Mouse (Mus musculus): ENCODE measurements around the gene Rhcg. TPM values are rescaled to one million over a fixed set of nuclear protein-coding genes. Genes with fewer than 3 reads are reported as not detected.

The Rhcg gene
- total and polyA plus RNA-seq, 3 experiments, result not detected

DNA sequence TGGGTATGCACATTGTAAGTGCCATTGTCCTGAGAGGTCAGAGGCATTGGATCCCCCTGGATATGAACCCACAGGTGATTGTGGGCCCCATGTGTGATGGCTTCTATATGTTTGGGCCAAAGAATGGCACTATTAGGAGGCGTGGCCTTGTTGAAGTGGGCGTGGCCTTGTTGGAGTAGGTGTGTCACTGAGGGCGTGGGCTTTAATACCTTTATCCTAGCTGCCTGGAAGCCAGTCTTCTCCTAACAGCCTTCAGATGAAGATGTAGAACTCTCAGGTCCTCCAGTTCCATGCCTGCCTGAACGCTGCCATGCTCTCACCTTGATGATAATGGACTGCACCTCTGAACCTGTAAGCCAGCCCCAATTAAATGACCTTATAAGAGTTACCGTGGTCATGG lies 55.1 kb downstream of the Rhcg start:
- Histone ChIP-seq H3K4me3 (ENCODE audit: low read depth, low read length) (no peak overlapping the region), H3K36me3 (replicated peaks) (no peaks in the 10 kb centered on the region), H3K27me3 (ENCODE audit: insufficient read depth, low read length) (peaks cover 5% of the 10 kb centered on the region; the same call in 1 of the 2 replicates), H3K9me3 (replicated peaks) (no peaks in the 10 kb centered on the region), H3K4me1 (ENCODE audit: insufficient read depth, low read depth, low read length) (no peaks in the 10 kb centered on the region)
- DNase-seq (ENCODE audit: low spot score) (no peak), ATAC-seq (ENCODE audit: extremely low read depth, insufficient number of reproducible peaks, low FRiP score, poor library complexity, severe bottlenecking) (no peak)
- TF ChIP-seq CTCF (IDR thresholded peaks at IDR 0.05; ENCODE audit: low read depth, low read length) (no peak), GATA2 (IDR thresholded peaks at IDR 0.05; ENCODE audit: borderline replicate concordance, low read depth, low read length) (no peak), TAL1 (conservative IDR thresholded peaks at IDR 0.05; ENCODE audit: low read depth, low read length) (no peak), GATA1 (IDR thresholded peaks at IDR 0.05; ENCODE audit: borderline replicate concordance, low read length) (no peak), POLR2AphosphoS5 (IDR thresholded peaks at IDR 0.05; ENCODE audit: insufficient replicate concordance, low read depth, low read length) (no peak)

DNA sequence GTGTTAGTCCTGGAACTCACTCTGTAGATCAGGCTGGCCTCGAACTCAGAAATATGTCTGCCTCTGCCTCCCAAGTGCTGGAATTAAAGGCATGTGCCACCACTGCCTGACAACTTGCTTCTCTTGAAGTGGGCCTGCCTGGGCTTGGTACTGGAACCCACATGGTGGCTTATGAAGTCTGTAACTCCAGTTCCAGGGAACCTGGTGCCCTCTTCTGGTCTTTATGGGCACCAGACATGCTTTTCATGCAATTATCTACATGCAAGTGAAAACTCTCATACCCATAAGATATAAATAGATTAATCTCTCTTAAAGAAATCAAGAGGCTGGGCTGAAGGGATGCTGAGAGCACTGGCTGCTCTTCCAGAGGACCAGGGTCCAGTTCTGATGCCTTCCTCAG lies 58.8 kb downstream of the Rhcg start:
- Histone ChIP-seq H3K27me3 (ENCODE audit: insufficient read depth, low read length) (peaks cover 28% of the 10 kb centered on the region), H3K4me1 (ENCODE audit: insufficient read depth, low read depth, low read length) (no peaks in the 10 kb centered on the region), H3K36me3 (replicated peaks) (no peaks in the 10 kb centered on the region), H3K9me3 (replicated peaks) (no peaks in the 10 kb centered on the region), H3K4me3 (ENCODE audit: low read depth, low read length) (no peak overlapping the region)
- no peak for DNase-seq (ENCODE audit: low spot score)
- no peak for TF ChIP-seq TAL1 (conservative IDR thresholded peaks at IDR 0.05; ENCODE audit: low read depth, low read length)
- no peak for TF ChIP-seq POLR2AphosphoS5 (IDR thresholded peaks at IDR 0.05; ENCODE audit: insufficient replicate concordance, low read depth, low read length)
- no peak for TF ChIP-seq GATA2 (IDR thresholded peaks at IDR 0.05; ENCODE audit: borderline replicate concordance, low read depth, low read length)
- no peak for TF ChIP-seq CTCF (IDR thresholded peaks at IDR 0.05; ENCODE audit: low read depth, low read length)
- TF ChIP-seq GATA1 (IDR thresholded peaks at IDR 0.05; ENCODE audit: borderline replicate concordance, low read length), result no peak
- no peak for ATAC-seq (ENCODE audit: extremely low read depth, insufficient number of reproducible peaks, low FRiP score, poor library complexity, severe bottlenecking)

- H3K9me3 ChIP-seq (replicated peaks), result no peaks in the 10 kb centered on the region
- H3K36me3 ChIP-seq (replicated peaks), result no peaks in the 10 kb centered on the region
- no peak for ATAC-seq (ENCODE audit: extremely low read depth, insufficient number of reproducible peaks, low FRiP score, poor library complexity, severe bottlenecking)
- DNase-seq (ENCODE audit: low spot score), result no peak
- no peak for TF ChIP-seq GATA1 (IDR thresholded peaks at IDR 0.05; ENCODE audit: borderline replicate concordance, low read length)
- no peak for TF ChIP-seq GATA2 (IDR thresholded peaks at IDR 0.05; ENCODE audit: borderline replicate concordance, low read depth, low read length)
- TF ChIP-seq CTCF (IDR thresholded peaks at IDR 0.05; ENCODE audit: low read depth, low read length), result no peak
- no peak for TF ChIP-seq POLR2AphosphoS5 (IDR thresholded peaks at IDR 0.05; ENCODE audit: insufficient replicate concordance, low read depth, low read length)
- TF ChIP-seq TAL1 (conservative IDR thresholded peaks at IDR 0.05; ENCODE audit: low read depth, low read length), result no peak
- no peak overlapping the region for H3K4me3 ChIP-seq (ENCODE audit: low read depth, low read length)
- no peaks in the 10 kb centered on the region for H3K4me1 ChIP-seq (ENCODE audit: insufficient read depth, low read depth, low read length)
- H3K27me3 ChIP-seq (ENCODE audit: insufficient read depth, low read length), result peaks cover 30% of the 10 kb centered on the region
Observed at GRCm38 (mm10) chr7:79557728-79558221, 59.7 kb downstream of the Rhcg start.

DNA sequence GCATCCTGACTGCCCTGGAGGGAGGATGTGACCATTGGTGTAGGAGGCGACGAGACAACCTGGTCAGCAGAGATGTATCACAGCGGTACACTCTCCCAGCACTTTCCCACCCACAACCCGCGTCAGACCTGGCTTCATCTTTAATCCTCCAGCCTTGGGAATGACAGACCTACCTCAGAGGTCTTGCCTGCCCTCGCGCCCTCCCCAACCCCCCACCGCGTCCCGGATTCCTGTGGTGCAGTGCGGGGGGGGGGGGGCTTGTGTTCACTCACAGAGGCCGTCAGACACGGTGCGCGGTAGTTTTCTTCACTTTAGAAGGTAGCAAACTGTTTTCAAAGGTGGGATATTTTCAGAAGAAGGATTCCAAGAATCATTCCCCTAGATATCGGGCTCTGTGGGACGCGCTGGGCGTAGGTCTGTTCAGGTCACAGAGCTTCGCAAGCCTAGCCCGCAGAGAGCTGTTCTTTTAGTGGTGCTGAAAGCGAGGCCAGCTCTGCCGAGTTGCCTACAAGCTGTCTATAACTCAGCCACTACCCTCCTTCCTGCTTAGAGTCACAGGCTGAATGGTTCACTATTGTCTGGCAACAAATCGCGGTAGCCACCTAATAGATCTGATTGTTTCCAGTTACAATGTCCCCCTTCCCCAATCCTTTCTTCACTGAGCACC lies 62.0 kb downstream of the Rhcg start:
- peaks cover 31% of the 10 kb centered on the region for H3K27me3 ChIP-seq (ENCODE audit: insufficient read depth, low read length)
- H3K4me3 ChIP-seq (ENCODE audit: low read depth, low read length), result no peak overlapping the region
- no peaks in the 10 kb centered on the region for H3K9me3 ChIP-seq (replicated peaks)
- TF ChIP-seq TAL1 (conservative IDR thresholded peaks at IDR 0.05; ENCODE audit: low read depth, low read length) (no peak), POLR2AphosphoS5 (IDR thresholded peaks at IDR 0.05; ENCODE audit: insufficient replicate concordance, low read depth, low read length) (no peak), GATA1 (IDR thresholded peaks at IDR 0.05; ENCODE audit: borderline replicate concordance, low read length) (no peak), CTCF (IDR thresholded peaks at IDR 0.05; ENCODE audit: low read depth, low read length) (no peak), GATA2 (IDR thresholded peaks at IDR 0.05; ENCODE audit: borderline replicate concordance, low read depth, low read length) (no peak)
- DNase-seq (ENCODE audit: low spot score), result no peak
- H3K4me1 ChIP-seq (ENCODE audit: insufficient read depth, low read depth, low read length), result no peaks in the 10 kb centered on the region
- no peaks in the 10 kb centered on the region for H3K36me3 ChIP-seq (replicated peaks)
- no peak for ATAC-seq (ENCODE audit: extremely low read depth, insufficient number of reproducible peaks, low FRiP score, poor library complexity, severe bottlenecking)

DNA sequence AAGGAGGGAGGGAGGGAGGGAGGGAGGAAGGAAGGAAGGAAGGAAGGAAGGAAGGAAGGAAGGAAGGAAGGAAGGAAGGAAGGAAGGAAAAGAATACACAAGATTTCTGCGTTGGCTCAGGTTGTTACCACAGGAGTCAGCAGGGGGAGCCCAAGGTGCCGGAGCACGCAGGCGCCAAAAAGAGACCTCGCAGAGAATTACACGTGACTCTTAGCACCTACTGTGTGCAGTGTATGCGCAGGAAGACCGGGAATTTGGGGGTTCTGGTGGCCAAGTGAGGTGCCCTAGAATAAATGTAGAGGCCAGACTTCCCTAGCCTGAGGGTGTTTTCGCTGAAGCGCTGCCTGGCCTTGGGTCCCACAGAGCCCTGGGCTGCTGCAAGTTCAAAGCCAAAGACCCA lies 64.8 kb downstream of the Rhcg start:
- H3K4me3 ChIP-seq (ENCODE audit: low read depth, low read length), result no peak overlapping the region
- ATAC-seq (ENCODE audit: extremely low read depth, insufficient number of reproducible peaks, low FRiP score, poor library complexity, severe bottlenecking) (no peak), DNase-seq (ENCODE audit: low spot score) (no peak)
- H3K27me3 ChIP-seq (ENCODE audit: insufficient read depth, low read length), result peaks cover 39% of the 10 kb centered on the region
- H3K4me1 ChIP-seq (ENCODE audit: insufficient read depth, low read depth, low read length), result no peaks in the 10 kb centered on the region
- TF ChIP-seq GATA1 (IDR thresholded peaks at IDR 0.05; ENCODE audit: borderline replicate concordance, low read length), result no peak
- TF ChIP-seq TAL1 (conservative IDR thresholded peaks at IDR 0.05; ENCODE audit: low read depth, low read length), result no peak
- TF ChIP-seq POLR2AphosphoS5 (IDR thresholded peaks at IDR 0.05; ENCODE audit: insufficient replicate concordance, low read depth, low read length), result no peak
- TF ChIP-seq CTCF (IDR thresholded peaks at IDR 0.05; ENCODE audit: low read depth, low read length), result no peak
- TF ChIP-seq GATA2 (IDR thresholded peaks at IDR 0.05; ENCODE audit: borderline replicate concordance, low read depth, low read length), result no peak
- H3K9me3 ChIP-seq (replicated peaks), result no peaks in the 10 kb centered on the region
- H3K36me3 ChIP-seq (replicated peaks), result no peaks in the 10 kb centered on the region

DNA sequence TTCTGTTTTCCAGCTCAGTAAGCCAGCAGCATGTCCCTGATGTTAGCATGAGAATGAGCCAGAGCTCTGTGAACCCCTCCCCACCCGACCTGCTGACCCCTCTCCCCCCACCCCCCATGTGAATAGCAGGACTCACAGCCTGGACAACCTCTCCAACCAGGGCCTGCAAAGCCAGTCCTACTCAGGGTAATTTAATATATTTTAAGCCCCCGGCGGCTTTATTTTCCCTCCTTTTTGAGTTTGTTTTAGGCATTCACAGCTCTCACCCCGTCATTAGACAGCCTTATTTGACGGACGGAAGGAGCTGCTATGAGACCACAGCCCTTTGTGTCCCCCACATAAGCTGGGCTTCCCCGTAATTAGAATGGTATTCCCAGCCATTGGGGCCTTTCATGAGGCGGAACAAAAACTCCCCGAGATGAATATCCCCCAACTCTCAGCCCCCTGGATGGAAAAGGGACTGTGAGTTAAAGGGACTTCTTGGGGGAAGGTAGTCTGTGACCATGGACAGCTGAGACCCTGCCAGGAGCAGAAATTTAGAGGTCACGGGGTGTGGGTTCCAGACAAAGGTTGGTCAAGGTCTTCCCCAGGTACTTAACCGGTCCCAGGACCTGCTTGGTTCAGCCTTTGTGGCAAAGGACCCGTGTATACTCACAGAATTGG lies 68.4 kb downstream of the Rhcg start:
- TF ChIP-seq POLR2AphosphoS5 (IDR thresholded peaks at IDR 0.05; ENCODE audit: insufficient replicate concordance, low read depth, low read length), result no peak
- TF ChIP-seq GATA2 (IDR thresholded peaks at IDR 0.05; ENCODE audit: borderline replicate concordance, low read depth, low read length), result no peak
- no peak for TF ChIP-seq GATA1 (IDR thresholded peaks at IDR 0.05; ENCODE audit: borderline replicate concordance, low read length)
- TF ChIP-seq CTCF (IDR thresholded peaks at IDR 0.05; ENCODE audit: low read depth, low read length), result no peak
- TF ChIP-seq TAL1 (conservative IDR thresholded peaks at IDR 0.05; ENCODE audit: low read depth, low read length), result no peak

More for the DNA sequence above, 68.4 kb downstream of the Rhcg start:
- no peaks in the 10 kb centered on the region for H3K4me1 ChIP-seq (ENCODE audit: insufficient read depth, low read depth, low read length)
- H3K36me3 ChIP-seq (replicated peaks), result no peaks in the 10 kb centered on the region
- H3K27me3 ChIP-seq (ENCODE audit: insufficient read depth, low read length), result peaks cover 16% of the 10 kb centered on the region
- no peaks in the 10 kb centered on the region for H3K9me3 ChIP-seq (replicated peaks)
- DNase-seq (ENCODE audit: low spot score), result no peak
- ATAC-seq (ENCODE audit: extremely low read depth, insufficient number of reproducible peaks, low FRiP score, poor library complexity, severe bottlenecking), result no peak
- H3K4me3 ChIP-seq (ENCODE audit: low read depth, low read length), result no peak overlapping the region

Data from G1E (cell line).